Mouse (Mus musculus) heart, embryonic 14.5 days (tissue): ENCODE measurements around the gene Pcbp3. TPM values are rescaled to one million over a fixed set of nuclear protein-coding genes. Genes with fewer than 3 reads are reported as not detected.
A peak's percentile ranks its signal among the peaks of the same experiment; 100 is the strongest.

Experiments used
- ATAC-seq: fragments of 200-750 bp; cut with Nextera tagmentation; 2 replicates; pipeline ENCODE4 v1.8.0; 2017; ENCODE audit warnings: low read depth, moderate TSS enrichment; ENCODE audit not compliant: insufficient number of reproducible peaks, insufficient read depth, low FRiP score
- H3K27ac ChIP-seq, 2 experiments: fragments of 200-500 bp in 1 of 2; fragments of 300-500 bp in 1 of 2; sonication (generic) in 1 of 2; replicated peaks in 1 of 2; 2 replicates each; pipeline ENCODE4 v1.5.1; 2012 to 2014; ENCODE audit warnings: low read depth in 2 of 2, low read length in 2 of 2, control low read depth in 1 of 2, mild to moderate bottlenecking in 1 of 2, mixed read lengths in 1 of 2; ENCODE audit not compliant: control insufficient read depth in 1 of 2, insufficient read depth in 1 of 2
- H3K27me3 ChIP-seq: fragments of 300-500 bp; sonication (generic); 2 replicates; pipeline ENCODE4 v1.6.1; 2014; ENCODE audit warnings: mild to moderate bottlenecking, low read length, control low read depth; ENCODE audit not compliant: control insufficient read depth, insufficient read depth
- H3K36me3 ChIP-seq: fragments of 300-500 bp; sonication (generic); 2 replicates; pipeline ENCODE4 v1.6.1; 2014; ENCODE audit warnings: mild to moderate bottlenecking, control low read depth, low read length, mixed read lengths; ENCODE audit not compliant: control insufficient read depth, insufficient read depth
- H3K4me1 ChIP-seq, 2 experiments: fragments of 200-500 bp in 1 of 2; fragments of 300-500 bp in 1 of 2; sonication (generic) in 1 of 2; 2 replicates each; pipeline ENCODE4 v1.6.1; 2012 to 2014; ENCODE audit warnings: low read length in 2 of 2, control low read depth in 1 of 2, mixed read lengths in 1 of 2; ENCODE audit not compliant: control insufficient read depth in 2 of 2, insufficient read depth in 2 of 2
- H3K4me2 ChIP-seq: fragments of 300-500 bp; sonication (generic); 2 replicates; pipeline ENCODE4 v1.6.1; 2014; ENCODE audit warnings: mild to moderate bottlenecking, low read length
- H3K4me3 ChIP-seq, 2 experiments: fragments of 200-500 bp in 1 of 2; fragments of 300-500 bp in 1 of 2; sonication (generic) in 1 of 2; 2 replicates each; pipeline ENCODE4 v1.5.1; 2012 to 2014; ENCODE audit warnings: low read length in 2 of 2, mild to moderate bottlenecking in 2 of 2, control low read depth in 1 of 2, low read depth in 1 of 2, moderate library complexity in 1 of 2; ENCODE audit not compliant: control insufficient read depth in 1 of 2, insufficient read depth in 1 of 2
- H3K9ac ChIP-seq: fragments of 300-500 bp; sonication (generic); 2 replicates; pipeline ENCODE4 v1.6.1; 2014; ENCODE audit warnings: mild to moderate bottlenecking, low read length
- H3K9me3 ChIP-seq: fragments of 300-500 bp; sonication (generic); 2 replicates; pipeline ENCODE4 v1.6.1; 2016; ENCODE audit warnings: low read length, control low read depth; ENCODE audit not compliant: control insufficient read depth
- WGBS: fragments of 180-500 bp; shearing (Covaris S2); extraction: QIAGEN DNeasy Blood & Tissue Kit; methylation state at CpG from one replicate; pipeline ENCODE4 v1.1.7; 2014; 5-methylcytosine and 5-hydroxymethylcytosine counted together
- polyA plus RNA-seq: library from polyadenylated mRNA; unstranded; fragments of >200 nt; fragmentation: Nextera tagmentation; extraction: Ambion mirVana; gene quantifications from 2 replicates; pipeline ENCODE4 v1.2.1, GENCODE M21; 2014

Pcbp3 gene
- polyA plus RNA-seq, 1 experiment from 2014 or later: 6.3 TPM

DNA sequence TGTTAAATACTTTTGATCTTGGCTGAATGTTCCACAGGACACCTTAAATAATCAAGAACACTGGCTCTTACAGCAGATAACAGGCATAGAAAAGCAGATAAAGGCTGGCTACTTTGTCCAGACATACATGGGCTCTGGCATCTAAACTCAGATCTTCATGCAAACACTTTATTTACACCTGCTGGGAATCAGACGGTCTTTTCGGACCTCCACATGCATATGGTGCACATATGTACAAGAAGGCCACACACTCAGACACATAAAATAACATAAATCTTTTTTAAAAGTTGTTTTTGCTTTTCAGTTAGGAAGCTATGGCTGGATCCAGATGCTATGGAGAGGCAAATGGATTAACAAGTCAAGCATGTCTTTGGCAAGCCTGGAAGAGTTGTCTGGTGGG lies 37.2 kb downstream of the Pcbp3 start:
- WGBS: 77% methylated on average over 2 of the region's 2 CpGs
- Histone ChIP-seq H3K27ac (no peak overlapping the region), H3K4me2 (no peak overlapping the region), H3K4me3 (no peak overlapping the region), H3K36me3 (no peaks in the 10 kb centered on the region), H3K4me1 (no peaks in the 10 kb centered on the region), H3K9ac (no peak overlapping the region), H3K9me3 (peaks cover 1% of the 10 kb centered on the region; the same call in 1 of the 2 replicates), H3K27me3 (no peaks in the 10 kb centered on the region)
- ATAC-seq: no peak

DNA sequence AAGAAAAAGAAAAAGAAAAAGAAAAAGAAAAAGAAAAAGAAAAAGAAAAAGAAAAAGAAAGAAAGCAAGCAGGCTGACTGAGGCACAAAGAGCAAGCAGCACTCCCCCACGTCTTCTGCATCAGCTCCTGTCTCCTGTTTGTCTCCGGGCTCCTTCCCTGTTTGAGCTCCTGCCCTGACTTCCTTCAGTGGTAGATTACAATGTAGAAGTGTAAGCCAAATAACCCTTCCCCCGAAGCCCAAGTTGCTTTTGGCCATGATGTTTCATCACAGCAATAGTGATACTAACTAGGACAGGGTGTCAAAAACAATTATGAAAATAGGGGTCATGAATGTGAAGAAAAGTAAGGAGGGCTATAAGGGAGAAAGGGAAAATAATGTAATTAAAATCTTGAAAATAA lies 43.6 kb downstream of the Pcbp3 start:
- 56% methylated on average over 3 of the region's 3 CpGs for WGBS
- no peak overlapping the region for H3K27ac ChIP-seq
- H3K4me2 ChIP-seq: no peak overlapping the region
- no peak overlapping the region for H3K4me3 ChIP-seq
- H3K27me3 ChIP-seq: no peaks in the 10 kb centered on the region
- H3K4me1 ChIP-seq: no peaks in the 10 kb centered on the region
- no peak overlapping the region for H3K9ac ChIP-seq
- H3K36me3 ChIP-seq: no peaks in the 10 kb centered on the region
- ATAC-seq: no peak
- peaks cover 4% of the 10 kb centered on the region; the same call in 1 of the 2 replicates for H3K9me3 ChIP-seq

DNA sequence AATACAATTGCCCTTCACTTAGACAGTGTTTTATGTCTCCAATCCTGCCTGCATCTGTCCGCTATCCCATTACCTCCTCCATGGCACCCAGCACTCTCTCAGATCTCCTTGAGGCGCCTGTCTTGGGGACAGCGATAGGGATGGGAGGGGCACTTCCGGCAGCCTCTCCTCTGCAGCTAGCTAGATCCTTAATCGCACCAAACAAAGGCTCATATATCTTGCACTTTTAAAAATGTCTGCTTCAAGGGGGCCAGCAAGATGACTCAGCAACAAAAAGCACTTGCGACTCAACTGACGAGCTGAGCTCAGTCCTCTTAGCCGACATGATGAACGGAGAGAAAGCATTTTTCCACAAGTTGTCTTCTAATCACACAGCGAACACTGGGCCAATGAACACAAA lies 55.3 kb downstream of the Pcbp3 start:
- no peak for ATAC-seq

DNA sequence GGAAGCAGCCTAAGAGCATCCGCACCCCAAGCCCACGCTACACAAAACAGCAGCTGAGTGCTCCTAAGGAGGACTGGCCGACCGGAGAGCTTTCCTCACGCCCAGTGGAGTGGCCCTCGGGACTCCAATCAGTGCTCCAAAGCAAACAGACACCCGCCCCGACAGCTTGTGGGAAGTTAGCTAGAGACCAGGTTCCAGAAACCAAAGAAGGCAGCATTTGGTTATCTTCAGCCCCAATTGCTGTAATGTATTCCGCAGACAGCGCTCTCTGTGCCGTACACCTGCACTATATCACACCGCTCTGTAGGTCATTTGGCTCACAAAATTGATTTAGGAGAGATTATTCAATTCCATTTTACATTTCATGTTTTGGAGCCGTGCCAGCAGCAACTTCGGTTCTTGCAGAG lies 55.7 kb downstream of the Pcbp3 start:
- Histone ChIP-seq H3K27me3 (no peaks in the 10 kb centered on the region), H3K4me1 (peaks cover 5 to 11% of the 10 kb centered on the region in 2 experiments; a peak in 2 of 4 replicates), H3K4me2 (peak overlapping the region; percentile 3; the same call in 1 of the 2 replicates), H3K4me3 (no peak overlapping the region), H3K9ac (no peak overlapping the region), H3K9me3 (no peaks in the 10 kb centered on the region), H3K36me3 (no peaks in the 10 kb centered on the region), H3K27ac (no peak overlapping the region)
- WGBS: 62% methylated on average over 14 of the region's 14 CpGs
- ATAC-seq: no peak

More for the DNA sequence above, 55.3 kb downstream of the Pcbp3 start:
- Histone ChIP-seq H3K9me3 (no peaks in the 10 kb centered on the region), H3K27ac (no peak overlapping the region), H3K27me3 (no peaks in the 10 kb centered on the region), H3K4me1 (peaks cover 5 to 11% of the 10 kb centered on the region in 2 experiments; a peak in 2 of 4 replicates), H3K4me3 (no peak overlapping the region), H3K36me3 (no peaks in the 10 kb centered on the region), H3K4me2 (peak overlapping the region; percentile 3; the same call in 1 of the 2 replicates), H3K9ac (no peak overlapping the region)
- 68% methylated on average over 10 of the region's 10 CpGs for WGBS

DNA sequence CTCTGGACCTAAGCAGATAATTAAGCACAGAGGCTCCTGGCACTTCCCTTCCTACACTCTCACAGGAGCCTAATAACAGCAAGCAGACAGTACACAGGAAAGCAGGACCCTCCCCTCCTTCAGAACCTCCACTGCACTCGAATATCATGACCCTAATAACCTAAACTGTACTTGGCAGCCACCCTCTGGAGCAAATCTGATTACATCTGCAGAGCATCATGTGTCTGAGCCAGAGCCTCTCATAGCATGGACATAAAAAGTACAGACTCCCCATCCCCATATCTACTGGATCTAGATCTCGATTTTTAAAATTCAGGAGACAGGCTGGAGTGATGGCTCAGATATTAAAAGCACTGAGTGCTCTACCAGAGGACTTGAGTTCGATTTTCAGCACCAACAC lies 58.0 kb downstream of the Pcbp3 start:
- H3K4me1 ChIP-seq: peaks cover 5 to 11% of the 10 kb centered on the region in 2 experiments; a peak in 2 of 4 replicates
- no peaks in the 10 kb centered on the region for H3K36me3 ChIP-seq
- no peaks in the 10 kb centered on the region for H3K27me3 ChIP-seq
- WGBS: 44% methylated on average over 3 of the region's 3 CpGs
- no peak for ATAC-seq
- no peak overlapping the region for H3K9ac ChIP-seq
- no peaks in the 10 kb centered on the region for H3K9me3 ChIP-seq
- H3K4me3 ChIP-seq: no peak overlapping the region
- no peak overlapping the region for H3K4me2 ChIP-seq
- no peak overlapping the region for H3K27ac ChIP-seq

DNA sequence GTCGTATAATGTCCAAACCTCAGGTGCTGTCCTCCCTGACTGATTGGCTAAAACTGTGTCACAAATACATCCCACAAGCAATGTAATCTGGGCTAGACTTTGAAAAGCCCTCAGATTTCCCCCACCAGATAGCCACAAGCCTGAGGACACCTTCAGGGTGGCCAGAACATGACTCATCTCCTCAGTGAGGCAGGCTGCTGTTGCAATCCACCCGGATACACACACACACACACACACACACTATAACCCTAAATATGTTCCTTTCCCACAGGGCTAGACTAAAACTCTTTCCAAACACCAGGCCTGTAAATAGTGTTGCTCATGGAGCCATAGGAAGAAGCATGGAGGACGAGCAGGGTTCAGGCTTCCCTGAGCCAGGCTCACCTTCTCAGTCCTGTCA lies 58.6 kb downstream of the Pcbp3 start:
- H3K9me3 ChIP-seq: no peaks in the 10 kb centered on the region
- no peak overlapping the region for H3K4me2 ChIP-seq
- no peak for ATAC-seq
- H3K4me1 ChIP-seq: peaks cover 7 to 11% of the 10 kb centered on the region in 2 experiments; a peak in 2 of 4 replicates
- no peak overlapping the region for H3K9ac ChIP-seq
- H3K27me3 ChIP-seq: no peaks in the 10 kb centered on the region
- no peaks in the 10 kb centered on the region for H3K36me3 ChIP-seq
- H3K4me3 ChIP-seq: no peak overlapping the region
- WGBS: 74% methylated on average over 3 of the region's 3 CpGs
- H3K27ac ChIP-seq: no peak overlapping the region

DNA sequence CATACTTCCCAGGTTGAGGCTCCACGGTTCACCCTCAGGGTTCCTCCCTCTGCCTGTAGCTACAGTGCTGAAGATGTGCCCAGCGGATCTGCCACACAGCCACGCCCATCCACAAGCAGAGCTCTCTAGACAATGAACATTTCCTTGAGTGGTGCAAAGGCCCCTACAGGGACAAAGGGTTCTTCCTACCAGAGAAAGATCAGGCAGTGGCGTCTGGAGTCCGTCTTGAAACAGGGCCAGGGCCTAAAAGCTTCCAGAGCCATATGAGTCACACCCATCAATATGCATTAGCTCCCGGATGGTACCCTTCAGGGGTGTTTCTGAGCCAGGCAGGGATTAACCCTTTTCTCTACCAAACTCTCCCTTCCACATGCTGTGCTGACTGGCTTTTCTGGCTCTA lies 59.1 kb downstream of the Pcbp3 start:
- WGBS: 28% methylated on average over 6 of the region's 6 CpGs

DNA sequence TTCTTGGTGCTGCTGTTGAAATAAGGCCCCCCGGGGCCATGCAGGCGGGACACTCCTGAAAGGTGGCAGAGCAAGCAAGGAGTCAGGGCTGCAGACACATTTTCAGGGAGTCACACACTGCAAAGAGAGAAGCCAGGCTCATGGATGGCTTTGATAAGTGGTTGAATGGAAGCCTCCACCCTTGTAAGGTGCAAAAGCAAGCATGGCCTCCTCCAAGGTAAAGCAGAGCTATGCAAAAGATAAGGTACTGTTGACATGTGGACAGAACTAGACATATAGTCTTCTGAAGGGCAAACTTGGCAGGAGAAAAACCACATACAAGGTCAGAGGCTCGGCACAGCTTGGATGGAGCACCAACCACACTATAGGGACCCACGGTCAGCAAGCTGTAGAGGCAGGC lies 63.3 kb downstream of the Pcbp3 start:
- Histone ChIP-seq H3K27ac (no peak overlapping the region), H3K36me3 (no peaks in the 10 kb centered on the region), H3K27me3 (no peaks in the 10 kb centered on the region), H3K9me3 (peaks cover 6% of the 10 kb centered on the region; the same call in 1 of the 2 replicates), H3K9ac (no peak overlapping the region), H3K4me2 (no peak overlapping the region), H3K4me3 (no peak overlapping the region), H3K4me1 (peaks cover 6 to 10% of the 10 kb centered on the region in 2 experiments; a peak in 2 of 4 replicates)
- WGBS: 72% methylated on average over 4 of the region's 4 CpGs
- no peak for ATAC-seq

More for the DNA sequence above, 59.1 kb downstream of the Pcbp3 start:
- no peak overlapping the region for H3K9ac ChIP-seq
- no peaks in the 10 kb centered on the region for H3K36me3 ChIP-seq
- H3K27me3 ChIP-seq: no peaks in the 10 kb centered on the region
- 0 out of 4 replicates have a peak overlapping the region, but pooled peaks of 1 of the 2 experiments have one; percentile 19 for H3K27ac ChIP-seq
- no peak overlapping the region for H3K4me3 ChIP-seq
- H3K9me3 ChIP-seq: no peaks in the 10 kb centered on the region
- peaks cover 7 to 11% of the 10 kb centered on the region in 2 experiments; a peak in 2 of 4 replicates for H3K4me1 ChIP-seq
- H3K4me2 ChIP-seq: no peak overlapping the region
- ATAC-seq: peak; percentile 34; the same call in 1 of the 2 replicates
